Mouse (Mus musculus): ENCODE data around the gene Eme2. TPM values are rescaled to one million over a fixed set of nuclear protein-coding genes. Genes with fewer than 3 reads are reported as not detected.
"Not testable (repeated sequence)": the region's sequence is repeated elsewhere in the genome, so short reads cannot be mapped to it uniquely, and the experiment has no call there.

Eme2 gene
- polyA plus RNA-seq (2014; fragmentation: Nextera tagmentation; extraction: Ambion mirVana) = 21.9 and 23.4 TPM in 2 replicates

DNA sequence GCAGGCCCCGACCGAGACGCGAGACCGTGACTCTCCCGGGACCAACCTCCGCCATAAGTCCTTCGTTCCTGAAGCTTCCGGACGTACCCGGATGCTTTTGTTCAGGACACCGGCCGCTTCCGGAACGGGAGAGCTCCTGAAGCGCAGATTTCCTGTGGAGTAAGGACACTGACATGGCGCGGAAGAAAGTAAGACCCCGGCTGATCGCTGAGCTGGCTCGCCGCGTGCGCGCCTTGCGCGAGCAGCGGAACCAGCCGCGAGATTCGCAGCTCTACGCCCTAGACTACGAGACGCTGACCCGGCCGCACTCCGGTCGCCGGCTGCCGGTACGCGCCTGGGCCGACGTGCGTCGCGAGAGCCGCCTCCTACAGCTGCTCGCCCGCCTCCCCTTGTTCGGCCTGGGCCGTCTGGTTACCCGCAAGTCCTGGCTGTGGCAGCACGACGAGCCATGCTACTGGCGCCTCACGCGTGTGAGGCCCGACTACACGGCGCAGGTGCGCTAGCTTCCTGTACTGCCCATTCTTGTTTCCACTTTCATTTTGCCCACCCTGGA, at the start of gene Eme2, which contains the start of gene Mrps34:
Gene Eme2, minus strand, starts transcription at position 93 of the 553 bp plus-strand sequence.
Gene Mrps34, plus strand, starts transcription at position 122 of the 553 bp plus-strand sequence.
- WGBS = under 1% methylated on average over 62 of the region's 62 CpGs

DNA sequence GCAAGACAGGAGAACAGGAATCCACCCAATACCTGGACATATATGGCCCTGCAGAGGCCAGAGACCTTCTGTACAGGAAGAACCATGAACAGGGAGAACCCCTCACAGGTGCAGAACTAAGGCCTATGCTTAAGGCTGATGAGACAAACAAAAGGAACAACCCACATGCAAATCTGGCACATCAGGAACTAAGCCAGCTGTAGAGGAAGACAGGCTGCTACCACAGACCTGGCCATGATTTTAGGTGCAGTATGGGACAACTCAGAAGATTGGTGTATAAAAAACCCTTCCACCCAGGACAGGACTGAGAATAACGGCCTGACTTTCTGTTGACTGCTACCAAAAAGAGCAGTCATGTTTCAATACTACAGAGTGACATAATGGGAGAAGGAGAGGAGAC, 48.7 kb upstream of the Eme2 start:
- not testable (repeated sequence) for H3K4me3 ChIP-seq (ENCODE audit: low read depth, low read length); ATAC-seq (replicated peaks; ENCODE audit: low FRiP score); H3K9ac ChIP-seq (ENCODE audit: low read depth, low read length); DNase-seq (ENCODE audit: low spot score); H3K27me3 ChIP-seq (replicated peaks; ENCODE audit: control insufficient read depth, insufficient read depth, low read length); H3K27ac ChIP-seq (ENCODE audit: low read depth, low read length); H3K4me1 ChIP-seq (replicated peaks; ENCODE audit: control insufficient read depth, insufficient read depth, low read length); H3K4me2 ChIP-seq; H3K9me3 ChIP-seq (ENCODE audit: control insufficient read depth, low read length)
- 89% methylated on average over 1 of the region's 1 CpGs for WGBS
- H3K36me3 ChIP-seq (ENCODE audit: control insufficient read depth, insufficient read depth, low read length) = peaks cover 21% of the 10 kb centered on the region

More for the DNA sequence above, at the start of gene Eme2, which contains the start of gene Mrps34:
- peak within 1 kb of the TSS; percentile 91 for H3K4me3 ChIP-seq (ENCODE audit: low read depth, low read length)
- H3K4me1 ChIP-seq (replicated peaks; ENCODE audit: control insufficient read depth, insufficient read depth, low read length) = peaks cover 28% of the 10 kb centered on the region
- H3K27me3 ChIP-seq (replicated peaks; ENCODE audit: control insufficient read depth, insufficient read depth, low read length) = no peaks in the 10 kb centered on the region
- peak; percentile 89 for DNase-seq (ENCODE audit: low spot score)
- peak within 1 kb of the TSS; percentile 99 for H3K4me2 ChIP-seq
- H3K9ac ChIP-seq (ENCODE audit: low read depth, low read length) = peak within 1 kb of the TSS; percentile 97
- peak within 1 kb of the TSS; percentile 87 for H3K27ac ChIP-seq (ENCODE audit: low read depth, low read length)
- peak; percentile 65 for ATAC-seq (replicated peaks; ENCODE audit: low FRiP score)
- H3K36me3 ChIP-seq (ENCODE audit: control insufficient read depth, insufficient read depth, low read length) = peaks cover 58% of the 10 kb centered on the region
- H3K9me3 ChIP-seq (ENCODE audit: control insufficient read depth, low read length) = no peaks in the 10 kb centered on the region

DNA sequence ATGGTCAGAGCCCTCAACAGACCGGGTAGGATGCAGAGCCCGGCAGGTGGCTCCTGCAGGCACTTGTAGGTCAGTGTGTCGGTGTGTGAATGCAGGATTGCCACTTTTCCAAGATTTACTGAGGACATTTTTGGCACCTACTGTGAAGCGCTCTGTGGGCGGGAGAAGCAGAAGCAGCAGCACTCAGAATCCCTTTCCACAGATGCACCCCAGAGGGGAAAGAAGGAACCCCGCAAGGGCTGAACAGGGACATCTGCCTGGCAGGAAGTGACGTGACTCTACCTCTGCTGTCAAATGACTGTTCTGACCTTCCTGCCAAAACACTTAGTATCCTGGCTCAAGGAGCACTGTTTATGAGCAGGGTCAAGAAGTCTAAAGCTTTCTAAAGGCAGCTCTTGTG, 48.1 kb upstream of the Eme2 start:
- H3K4me2 ChIP-seq = no peak overlapping the region
- H3K9me3 ChIP-seq (ENCODE audit: control insufficient read depth, low read length) = no peaks in the 10 kb centered on the region
- H3K27ac ChIP-seq (ENCODE audit: low read depth, low read length) = no peak overlapping the region
- no peak overlapping the region for H3K9ac ChIP-seq (ENCODE audit: low read depth, low read length)
- no peaks in the 10 kb centered on the region for H3K4me1 ChIP-seq (replicated peaks; ENCODE audit: control insufficient read depth, insufficient read depth, low read length)
- DNase-seq (ENCODE audit: low spot score) (no peak), ATAC-seq (replicated peaks; ENCODE audit: low FRiP score) (no peak)
- H3K4me3 ChIP-seq (ENCODE audit: low read depth, low read length) = no peak overlapping the region
- no peaks in the 10 kb centered on the region for H3K27me3 ChIP-seq (replicated peaks; ENCODE audit: control insufficient read depth, insufficient read depth, low read length)
- peaks cover 21% of the 10 kb centered on the region for H3K36me3 ChIP-seq (ENCODE audit: control insufficient read depth, insufficient read depth, low read length)
- WGBS = 87% methylated on average over 7 of the region's 7 CpGs

DNA sequence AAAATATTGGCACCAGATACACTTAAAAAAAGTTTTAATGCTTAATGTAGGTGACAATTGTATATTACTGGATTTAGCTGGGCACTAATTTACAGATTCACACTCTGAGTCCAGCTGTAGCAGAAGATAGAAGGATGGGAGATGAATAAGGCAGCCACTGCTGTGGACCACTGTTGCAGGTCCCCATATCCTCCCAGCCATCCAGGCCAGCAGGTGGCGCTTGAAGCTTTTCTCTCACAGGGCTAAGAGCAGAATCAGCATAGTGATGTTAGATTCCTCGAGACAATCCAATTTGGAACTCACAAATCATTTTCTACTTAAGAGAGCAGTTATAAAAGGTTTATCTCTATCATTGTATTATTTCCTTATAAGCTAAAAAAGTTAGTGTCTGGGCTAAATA, 47.6 kb upstream of the Eme2 start:
- not testable (repeated sequence) for H3K4me3 ChIP-seq (ENCODE audit: low read depth, low read length); H3K27me3 ChIP-seq (replicated peaks; ENCODE audit: control insufficient read depth, insufficient read depth, low read length); H3K9ac ChIP-seq (ENCODE audit: low read depth, low read length); H3K27ac ChIP-seq (ENCODE audit: low read depth, low read length); H3K4me1 ChIP-seq (replicated peaks; ENCODE audit: control insufficient read depth, insufficient read depth, low read length); H3K4me2 ChIP-seq; H3K9me3 ChIP-seq (ENCODE audit: control insufficient read depth, low read length); DNase-seq (ENCODE audit: low spot score)
- peaks cover 19% of the 10 kb centered on the region for H3K36me3 ChIP-seq (ENCODE audit: control insufficient read depth, insufficient read depth, low read length)
- 0 out of 2 replicates have a peak, but pooled peaks have one; percentile 47 for ATAC-seq (replicated peaks; ENCODE audit: low FRiP score)
- WGBS = 24% methylated on average over 2 of the region's 2 CpGs

DNA sequence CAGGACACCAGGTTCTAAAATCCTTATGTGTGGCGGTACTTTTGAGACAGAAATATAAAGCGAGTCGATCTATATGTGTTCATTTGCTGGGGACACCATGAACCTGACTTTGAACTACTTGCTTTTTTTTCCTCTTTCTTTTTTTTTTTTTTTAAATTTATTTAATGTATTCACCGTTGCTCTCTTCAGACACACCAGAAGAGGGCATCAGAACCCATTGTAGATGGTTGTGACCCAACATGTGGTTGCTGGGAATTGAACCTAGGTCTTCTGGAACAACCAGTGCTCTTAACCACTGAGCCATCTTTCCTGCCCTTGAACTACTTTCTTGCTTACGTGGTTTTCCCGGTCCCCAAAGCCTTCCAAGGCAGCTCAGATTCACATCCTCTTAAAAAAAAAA, 42.4 kb upstream of the Eme2 start:
- WGBS = 46% methylated on average over 6 of the region's 6 CpGs
- no peaks in the 10 kb centered on the region for H3K27me3 ChIP-seq (replicated peaks; ENCODE audit: control insufficient read depth, insufficient read depth, low read length)
- no peak for DNase-seq (ENCODE audit: low spot score)

DNA sequence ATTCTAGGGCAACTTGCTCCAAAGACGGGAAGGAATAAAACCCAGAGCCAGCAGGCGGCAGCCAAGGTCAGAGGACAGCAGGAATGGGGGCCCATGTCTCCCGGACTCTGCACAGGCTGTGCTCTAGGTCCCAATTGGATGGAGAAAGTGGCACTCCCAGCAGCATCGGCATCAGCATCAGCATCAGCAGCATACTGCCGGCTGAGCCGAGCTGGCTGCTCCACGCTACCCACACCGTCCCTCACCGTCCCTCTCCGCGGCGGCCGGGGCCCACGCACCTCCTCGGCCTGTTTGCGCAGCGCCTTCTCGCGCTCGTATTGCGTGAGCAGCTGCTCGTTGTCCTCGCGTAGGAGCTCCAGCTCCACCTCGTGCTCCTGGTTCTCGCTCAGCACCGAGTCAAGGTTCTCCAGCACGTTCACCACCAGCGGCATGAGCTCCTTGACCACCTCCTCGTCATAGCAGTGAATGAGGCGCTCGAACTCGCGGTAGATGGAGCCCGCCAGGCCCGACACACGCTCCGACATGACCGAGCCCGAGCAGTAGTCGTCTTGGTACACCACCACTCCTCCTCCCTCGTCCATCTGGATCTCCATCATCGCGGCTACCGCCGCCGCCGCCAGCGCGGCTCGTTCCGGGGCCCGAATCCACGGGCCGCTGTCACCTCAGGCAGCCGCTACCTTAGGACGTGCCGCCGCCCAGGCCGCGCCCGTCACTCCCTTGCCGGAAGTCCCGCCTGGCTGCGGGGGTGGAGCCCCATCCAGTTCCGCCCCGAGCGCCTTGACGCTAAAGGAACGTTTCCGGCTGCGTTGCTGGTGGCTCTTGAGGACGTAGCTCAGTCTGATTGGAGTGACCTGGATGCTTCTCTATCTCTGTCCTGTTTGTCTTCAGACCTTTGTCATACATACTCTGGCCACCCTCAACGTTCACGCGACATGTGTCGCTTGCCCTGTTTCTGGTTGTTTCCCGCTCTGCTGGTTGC, 41.7 kb upstream of the Eme2 start, which contains the start of gene Mapk8ip3:
Gene Mapk8ip3, minus strand, starts transcription at position 719 of the 979 bp plus-strand sequence.
- peak within 1 kb of the TSS; percentile 90 for H3K4me2 ChIP-seq
- ATAC-seq (replicated peaks; ENCODE audit: low FRiP score) (peak; percentile 98), DNase-seq (ENCODE audit: low spot score) (peak; percentile 96)
- peaks cover 5% of the 10 kb centered on the region; the same call in 1 of the 2 replicates for H3K36me3 ChIP-seq (ENCODE audit: control insufficient read depth, insufficient read depth, low read length)
- H3K27ac ChIP-seq (ENCODE audit: low read depth, low read length) = peak within 1 kb of the TSS; percentile 68
- H3K9me3 ChIP-seq (ENCODE audit: control insufficient read depth, low read length) = no peaks in the 10 kb centered on the region
- H3K4me1 ChIP-seq (replicated peaks; ENCODE audit: control insufficient read depth, insufficient read depth, low read length) = peaks cover 24% of the 10 kb centered on the region
- H3K9ac ChIP-seq (ENCODE audit: low read depth, low read length) = peak within 1 kb of the TSS; percentile 80
- under 1% methylated on average over 78 of the region's 78 CpGs for WGBS
- H3K4me3 ChIP-seq (ENCODE audit: low read depth, low read length) = peak within 1 kb of the TSS; percentile 97
- no peaks in the 10 kb centered on the region for H3K27me3 ChIP-seq (replicated peaks; ENCODE audit: control insufficient read depth, insufficient read depth, low read length)

More for the DNA sequence above, 42.4 kb upstream of the Eme2 start:
- H3K4me3 ChIP-seq (ENCODE audit: low read depth, low read length) = peak overlapping the region; percentile 97
- H3K4me1 ChIP-seq (replicated peaks; ENCODE audit: control insufficient read depth, insufficient read depth, low read length) = peaks cover 24% of the 10 kb centered on the region
- peak overlapping the region; percentile 80 for H3K9ac ChIP-seq (ENCODE audit: low read depth, low read length)
- H3K27ac ChIP-seq (ENCODE audit: low read depth, low read length) = peak overlapping the region; percentile 68
- H3K9me3 ChIP-seq (ENCODE audit: control insufficient read depth, low read length) = no peaks in the 10 kb centered on the region
- peak overlapping the region; percentile 90 for H3K4me2 ChIP-seq
- H3K36me3 ChIP-seq (ENCODE audit: control insufficient read depth, insufficient read depth, low read length) = peaks cover 3% of the 10 kb centered on the region; the same call in 1 of the 2 replicates
- ATAC-seq (replicated peaks; ENCODE audit: low FRiP score) = no peak

DNA sequence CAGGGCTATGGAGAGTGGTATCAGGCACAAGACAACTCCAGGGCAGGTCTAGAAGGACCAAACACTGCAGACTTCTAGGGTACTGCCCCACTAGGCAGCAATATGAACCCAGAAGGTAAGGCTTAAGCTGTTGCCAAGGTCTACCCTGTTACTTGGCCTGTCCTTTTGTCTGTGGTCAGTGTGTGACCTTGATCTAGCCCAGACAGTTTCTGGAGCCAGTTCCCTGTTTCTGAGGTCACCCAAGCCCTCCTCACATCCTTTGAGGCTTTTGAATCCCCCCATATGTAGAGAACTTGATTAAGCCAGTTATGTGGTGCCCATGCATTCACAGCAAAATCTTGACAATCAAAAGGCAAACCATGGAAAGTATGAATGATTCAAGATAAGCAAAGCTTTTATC, 40.8 kb upstream of the Eme2 start:
- no peaks in the 10 kb centered on the region for H3K27me3 ChIP-seq (replicated peaks; ENCODE audit: control insufficient read depth, insufficient read depth, low read length)
- DNase-seq (ENCODE audit: low spot score) (no peak), ATAC-seq (replicated peaks; ENCODE audit: low FRiP score) (no peak)
- H3K9ac ChIP-seq (ENCODE audit: low read depth, low read length) = peak overlapping the region; percentile 80
- H3K4me3 ChIP-seq (ENCODE audit: low read depth, low read length) = peak overlapping the region; percentile 97
- no peaks in the 10 kb centered on the region for H3K9me3 ChIP-seq (ENCODE audit: control insufficient read depth, low read length)
- H3K4me2 ChIP-seq = peak overlapping the region; percentile 90
- H3K27ac ChIP-seq (ENCODE audit: low read depth, low read length) = no peak overlapping the region
- peaks cover 5% of the 10 kb centered on the region; the same call in 1 of the 2 replicates for H3K36me3 ChIP-seq (ENCODE audit: control insufficient read depth, insufficient read depth, low read length)
- H3K4me1 ChIP-seq (replicated peaks; ENCODE audit: control insufficient read depth, insufficient read depth, low read length) = peaks cover 24% of the 10 kb centered on the region

DNA sequence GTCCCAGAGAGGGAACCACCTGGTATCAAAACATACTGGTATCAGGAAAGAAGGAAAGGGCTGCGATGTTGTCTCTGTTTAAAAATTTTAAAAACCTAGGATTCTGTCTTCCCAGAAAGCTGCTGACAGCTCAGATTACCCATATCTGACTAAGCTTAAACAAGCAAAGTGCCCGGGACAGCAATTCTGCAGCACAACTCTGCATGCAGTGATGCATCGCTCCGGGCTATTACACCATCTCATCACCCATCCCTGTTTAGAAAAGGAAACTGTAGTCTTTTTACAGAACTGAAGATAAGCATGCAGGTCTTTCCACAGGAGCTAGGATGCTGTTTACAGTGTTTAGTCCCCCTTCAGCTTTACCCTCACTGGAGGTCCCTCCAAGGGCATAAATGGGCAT, 40.0 kb upstream of the Eme2 start:
- DNase-seq (ENCODE audit: low spot score) (no peak), ATAC-seq (replicated peaks; ENCODE audit: low FRiP score) (no peak)
- Histone ChIP-seq H3K9me3 (ENCODE audit: control insufficient read depth, low read length) (no peaks in the 10 kb centered on the region), H3K27ac (ENCODE audit: low read depth, low read length) (peak overlapping the region; percentile 11; the same call in 1 of the 2 replicates), H3K9ac (ENCODE audit: low read depth, low read length) (peak overlapping the region; percentile 80), H3K4me3 (ENCODE audit: low read depth, low read length) (peak overlapping the region; percentile 97), H3K4me2 (peak overlapping the region; percentile 90), H3K36me3 (ENCODE audit: control insufficient read depth, insufficient read depth, low read length) (peaks cover 5% of the 10 kb centered on the region; the same call in 1 of the 2 replicates), H3K4me1 (replicated peaks; ENCODE audit: control insufficient read depth, insufficient read depth, low read length) (peaks cover 24% of the 10 kb centered on the region), H3K27me3 (replicated peaks; ENCODE audit: control insufficient read depth, insufficient read depth, low read length) (no peaks in the 10 kb centered on the region)
- WGBS = 72% methylated on average over 4 of the region's 4 CpGs
